Mouse (Mus musculus): ENCODE results near the gene Polr3b. TPM values are rescaled to one million over a fixed set of nuclear protein-coding genes. Genes with fewer than 3 reads are reported as not detected.
A peak's percentile ranks its signal among the peaks of the same experiment; 100 is the strongest.

The Polr3b gene
- total and polyA plus RNA-seq, 2 experiments from 2014 or later, result 8.7 to 11.1 TPM

GRCm38 (mm10) chr10:84678441-84678840, 56.3 kb downstream of the Polr3b start:
- DNase-seq (ENCODE audit: low spot score), result no peak
- WGBS, result 64% methylated on average over 4 of the region's 4 CpGs
- Histone ChIP-seq H3K27me3 (ENCODE audit: insufficient read depth, low read length) (no peaks in the 10 kb centered on the region), H3K4me1 (ENCODE audit: insufficient read depth, low read length) (no peaks in the 10 kb centered on the region), H3K27ac (no peak overlapping the region), H3K4me2 (ENCODE audit: low read depth, low read length) (no peak overlapping the region), H3K4me3 (ENCODE audit: low read length) (no peak overlapping the region), H3K36me3 (ENCODE audit: insufficient read depth, low read length) (0 out of 2 replicates have a peak, but pooled peaks cover 6% of the 10 kb centered on the region), H3K9me3 (ENCODE audit: low read length) (no peaks in the 10 kb centered on the region), H3K9ac (replicated peaks; ENCODE audit: low read length) (no peak overlapping the region)
- TF ChIP-seq CTCF (IDR thresholded peaks at IDR 0.05; ENCODE audit: low read depth), result no peak
- no peak for ATAC-seq

- Histone ChIP-seq H3K4me3 (ENCODE audit: low read length) (no peak overlapping the region), H3K27ac (peak overlapping the region; percentile 71; the same call in 1 of the 2 replicates), H3K9ac (replicated peaks; ENCODE audit: low read length) (no peak overlapping the region), H3K36me3 (ENCODE audit: insufficient read depth, low read length) (no peaks in the 10 kb centered on the region), H3K9me3 (ENCODE audit: low read length) (no peaks in the 10 kb centered on the region), H3K4me1 (ENCODE audit: insufficient read depth, low read length) (peaks cover 6% of the 10 kb centered on the region; the same call in 1 of the 2 replicates), H3K27me3 (ENCODE audit: insufficient read depth, low read length) (no peaks in the 10 kb centered on the region), H3K4me2 (ENCODE audit: low read depth, low read length) (no peak overlapping the region)
- peak; percentile 59; the same call in 1 of the 2 replicates for ATAC-seq
- no peak for TF ChIP-seq CTCF (IDR thresholded peaks at IDR 0.05; ENCODE audit: low read depth)
- 19% methylated on average over 8 of the region's 8 CpGs for WGBS
- no peak for DNase-seq (ENCODE audit: low spot score)
These were observed 63.5 kb downstream of the Polr3b start for GRCm38 (mm10) chr10:84685444-84686121.

- peak; percentile 64; the same call in 1 of the 2 replicates for ATAC-seq
- H3K4me3 ChIP-seq (ENCODE audit: low read length), result no peak overlapping the region
- DNase-seq (ENCODE audit: low spot score), result peak; percentile 40
- no peaks in the 10 kb centered on the region for H3K27me3 ChIP-seq (ENCODE audit: insufficient read depth, low read length)
- H3K27ac ChIP-seq, result peak overlapping the region; percentile 71; the same call in 1 of the 2 replicates
- H3K4me2 ChIP-seq (ENCODE audit: low read depth, low read length), result no peak overlapping the region
- H3K4me1 ChIP-seq (ENCODE audit: insufficient read depth, low read length), result peaks cover 6% of the 10 kb centered on the region; the same call in 1 of the 2 replicates
- H3K36me3 ChIP-seq (ENCODE audit: insufficient read depth, low read length), result no peaks in the 10 kb centered on the region
- WGBS, result 24% methylated on average over 9 of the region's 9 CpGs
- H3K9me3 ChIP-seq (ENCODE audit: low read length), result no peaks in the 10 kb centered on the region
- no peak overlapping the region for H3K9ac ChIP-seq (replicated peaks; ENCODE audit: low read length)
- no peak for TF ChIP-seq CTCF (IDR thresholded peaks at IDR 0.05; ENCODE audit: low read depth)
These were observed 64.0 kb downstream of the Polr3b start for GRCm38 (mm10) chr10:84686122-84686497.

GRCm38 (mm10) chr10:84686705-84687104, 64.6 kb downstream of the Polr3b start:
- Histone ChIP-seq H3K27me3 (ENCODE audit: insufficient read depth, low read length) (no peaks in the 10 kb centered on the region), H3K4me1 (ENCODE audit: insufficient read depth, low read length) (peaks cover 6% of the 10 kb centered on the region; the same call in 1 of the 2 replicates), H3K27ac (peak overlapping the region; percentile 71), H3K9ac (replicated peaks; ENCODE audit: low read length) (no peak overlapping the region), H3K36me3 (ENCODE audit: insufficient read depth, low read length) (no peaks in the 10 kb centered on the region), H3K9me3 (ENCODE audit: low read length) (no peaks in the 10 kb centered on the region), H3K4me2 (ENCODE audit: low read depth, low read length) (no peak overlapping the region), H3K4me3 (ENCODE audit: low read length) (no peak overlapping the region)
- ATAC-seq (0 out of 2 replicates have a peak, but pooled peaks have one; percentile 64), DNase-seq (ENCODE audit: low spot score) (no peak)
- no peak for TF ChIP-seq CTCF (IDR thresholded peaks at IDR 0.05; ENCODE audit: low read depth)
- 36% methylated on average over 4 of the region's 4 CpGs for WGBS

GRCm38 (mm10) chr10:84687736-84688135, 65.6 kb downstream of the Polr3b start:
- Histone ChIP-seq H3K27ac (no peak overlapping the region), H3K9me3 (ENCODE audit: low read length) (no peaks in the 10 kb centered on the region), H3K27me3 (ENCODE audit: insufficient read depth, low read length) (no peaks in the 10 kb centered on the region), H3K4me1 (ENCODE audit: insufficient read depth, low read length) (peaks cover 6% of the 10 kb centered on the region; the same call in 1 of the 2 replicates), H3K9ac (replicated peaks; ENCODE audit: low read length) (no peak overlapping the region), H3K36me3 (ENCODE audit: insufficient read depth, low read length) (no peaks in the 10 kb centered on the region), H3K4me3 (ENCODE audit: low read length) (no peak overlapping the region), H3K4me2 (ENCODE audit: low read depth, low read length) (no peak overlapping the region)
- WGBS, result 90% methylated on average over 4 of the region's 4 CpGs
- no peak for DNase-seq (ENCODE audit: low spot score)
- no peak for ATAC-seq
- TF ChIP-seq CTCF (IDR thresholded peaks at IDR 0.05; ENCODE audit: low read depth), result no peak

DNA sequence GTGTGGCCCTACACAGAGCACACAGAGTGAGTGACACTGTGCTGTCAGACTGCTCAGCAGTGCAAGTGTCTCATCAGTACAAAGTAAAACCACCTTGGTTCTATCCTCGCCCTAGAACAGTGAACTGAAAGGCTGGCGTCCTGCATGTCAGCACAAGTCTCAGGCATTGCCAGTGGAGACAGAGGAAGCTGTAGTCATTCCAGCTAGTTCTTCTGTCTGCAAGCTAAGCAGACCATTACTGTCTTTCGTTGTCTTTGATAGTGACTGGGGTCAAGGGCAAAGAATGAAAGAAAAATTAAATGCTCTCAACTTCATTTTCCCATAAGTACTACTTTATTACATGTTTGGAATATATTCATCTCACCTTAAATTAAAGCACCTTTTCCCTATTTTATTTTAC, 67.8 kb downstream of the Polr3b start:
- Histone ChIP-seq H3K9me3 (ENCODE audit: low read length) (no peaks in the 10 kb centered on the region), H3K36me3 (ENCODE audit: insufficient read depth, low read length) (no peaks in the 10 kb centered on the region), H3K9ac (replicated peaks; ENCODE audit: low read length) (no peak overlapping the region), H3K27me3 (ENCODE audit: insufficient read depth, low read length) (no peaks in the 10 kb centered on the region), H3K4me2 (ENCODE audit: low read depth, low read length) (no peak overlapping the region), H3K4me1 (ENCODE audit: insufficient read depth, low read length) (0 out of 2 replicates have a peak, but pooled peaks cover 6% of the 10 kb centered on the region), H3K27ac (no peak overlapping the region), H3K4me3 (ENCODE audit: low read length) (no peak overlapping the region)
- ATAC-seq (no peak), DNase-seq (ENCODE audit: low spot score) (no peak)
- WGBS, result 56% methylated on average over 3 of the region's 3 CpGs
- TF ChIP-seq CTCF (IDR thresholded peaks at IDR 0.05; ENCODE audit: low read depth), result no peak

DNA sequence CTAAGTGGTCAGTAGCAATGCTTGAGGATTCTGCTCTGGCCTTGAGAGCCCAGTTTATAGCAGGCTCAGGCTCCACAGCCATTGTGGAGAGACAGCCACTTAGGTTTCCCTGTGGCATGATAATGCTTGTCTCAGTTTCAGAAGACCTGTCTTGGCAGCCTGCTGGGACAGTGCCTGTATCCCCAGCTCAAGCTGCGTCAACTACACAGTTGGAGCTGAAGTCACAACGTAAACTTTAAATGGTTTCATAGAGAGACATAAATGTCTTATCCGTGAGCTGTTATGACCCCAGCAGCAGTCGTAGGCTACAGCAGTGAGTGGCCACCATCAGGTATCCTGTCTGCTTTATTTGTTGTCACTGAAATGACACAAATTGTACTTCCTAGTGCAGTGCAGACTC, 68.7 kb downstream of the Polr3b start:
- Histone ChIP-seq H3K4me2 (ENCODE audit: low read depth, low read length) (no peak overlapping the region), H3K9me3 (ENCODE audit: low read length) (no peaks in the 10 kb centered on the region), H3K36me3 (ENCODE audit: insufficient read depth, low read length) (no peaks in the 10 kb centered on the region), H3K4me3 (ENCODE audit: low read length) (no peak overlapping the region), H3K4me1 (ENCODE audit: insufficient read depth, low read length) (no peaks in the 10 kb centered on the region), H3K27me3 (ENCODE audit: insufficient read depth, low read length) (no peaks in the 10 kb centered on the region), H3K9ac (replicated peaks; ENCODE audit: low read length) (no peak overlapping the region), H3K27ac (no peak overlapping the region)
- ATAC-seq (no peak), DNase-seq (ENCODE audit: low spot score) (no peak)
- WGBS, result 49% methylated on average over 4 of the region's 4 CpGs
- TF ChIP-seq CTCF (IDR thresholded peaks at IDR 0.05; ENCODE audit: low read depth), result no peak

Measured in hindbrain, postnatal 0 days (tissue).